Mouse (Mus musculus): ENCODE measurements around the gene Xrcc3. TPM values are rescaled to one million over a fixed set of nuclear protein-coding genes. Genes with fewer than 3 reads are reported as not detected.

Xrcc3 gene
- polyA plus RNA-seq (2015; fragmentation: Nextera tagmentation; extraction: Ambion mirVana): 3.5 and 5.0 TPM in 2 replicates

- peaks cover 64% of the 10 kb centered on the region for H3K4me1 ChIP-seq (ENCODE audit: control insufficient read depth, low read depth, low read length)
- no peaks in the 10 kb centered on the region for H3K9me3 ChIP-seq (replicated peaks; ENCODE audit: control insufficient read depth, low read length)
- peak within 1 kb of the TSS; percentile 83 for H3K9ac ChIP-seq (ENCODE audit: low read depth, low read length)
- H3K36me3 ChIP-seq (ENCODE audit: control insufficient read depth, insufficient read depth): 0 out of 2 replicates have a peak, but pooled peaks cover 6% of the 10 kb centered on the region
- peak within 1 kb of the TSS; percentile 86 for H3K4me3 ChIP-seq (ENCODE audit: low read depth, low read length)
- 0% methylated on average over 87 of the region's 87 CpGs for WGBS (ENCODE audit: insufficient replicate concordance)
- peak; percentile 93 for ATAC-seq (ENCODE audit: low read depth)
- H3K4me2 ChIP-seq (ENCODE audit: low read depth, low read length): peak within 1 kb of the TSS; percentile 87
- H3K27ac ChIP-seq (ENCODE audit: low read length): peak within 1 kb of the TSS; percentile 96
- no peaks in the 10 kb centered on the region for H3K27me3 ChIP-seq (ENCODE audit: control insufficient read depth, insufficient read depth, low read depth, low read length)
These were observed at the start of gene Xrcc3, which contains the start of gene Zfyve21 for GRCm38 (mm10) chr12:111813766-111814617. Gene Xrcc3, minus strand, starts transcription at chr12:111813873. Gene Zfyve21, plus strand, starts transcription at chr12:111814170.

- 71% methylated on average over 2 of the region's 2 CpGs for WGBS (ENCODE audit: insufficient replicate concordance)
- no peaks in the 10 kb centered on the region for H3K27me3 ChIP-seq (ENCODE audit: control insufficient read depth, insufficient read depth, low read depth, low read length)
These were observed 41.8 kb upstream of the Xrcc3 start for GRCm38 (mm10) chr12:111855448-111855847.

GRCm38 (mm10) chr12:111853546-111853945 lies 39.9 kb upstream of the Xrcc3 start:
- Histone ChIP-seq H3K9me3 (replicated peaks; ENCODE audit: control insufficient read depth, low read length) (no peaks in the 10 kb centered on the region), H3K9ac (ENCODE audit: low read depth, low read length) (no peak overlapping the region), H3K36me3 (ENCODE audit: control insufficient read depth, insufficient read depth) (no peaks in the 10 kb centered on the region), H3K27me3 (ENCODE audit: control insufficient read depth, insufficient read depth, low read depth, low read length) (no peaks in the 10 kb centered on the region), H3K4me1 (ENCODE audit: control insufficient read depth, low read depth, low read length) (no peaks in the 10 kb centered on the region; the same call in 1 of the 2 replicates), H3K4me2 (ENCODE audit: low read depth, low read length) (no peak overlapping the region), H3K4me3 (ENCODE audit: low read depth, low read length) (no peak overlapping the region), H3K27ac (ENCODE audit: low read length) (no peak overlapping the region)
- ATAC-seq (ENCODE audit: low read depth): no peak
- WGBS (ENCODE audit: insufficient replicate concordance): 56% methylated on average over 4 of the region's 4 CpGs

More at GRCm38 (mm10) chr12:111855448-111855847, 41.8 kb upstream of the Xrcc3 start:
- H3K4me1 ChIP-seq (ENCODE audit: control insufficient read depth, low read depth, low read length): no peaks in the 10 kb centered on the region
- H3K27ac ChIP-seq (ENCODE audit: low read length): no peak overlapping the region
- no peaks in the 10 kb centered on the region for H3K36me3 ChIP-seq (ENCODE audit: control insufficient read depth, insufficient read depth)
- no peak overlapping the region for H3K4me3 ChIP-seq (ENCODE audit: low read depth, low read length)
- no peak overlapping the region for H3K9ac ChIP-seq (ENCODE audit: low read depth, low read length)
- no peaks in the 10 kb centered on the region for H3K9me3 ChIP-seq (replicated peaks; ENCODE audit: control insufficient read depth, low read length)
- ATAC-seq (ENCODE audit: low read depth): no peak
- no peak overlapping the region for H3K4me2 ChIP-seq (ENCODE audit: low read depth, low read length)

GRCm38 (mm10) chr12:111853011-111853436 lies 39.4 kb upstream of the Xrcc3 start:
- H3K9me3 ChIP-seq (replicated peaks; ENCODE audit: control insufficient read depth, low read length): no peaks in the 10 kb centered on the region
- no peak overlapping the region for H3K27ac ChIP-seq (ENCODE audit: low read length)
- no peak for ATAC-seq (ENCODE audit: low read depth)
- H3K4me3 ChIP-seq (ENCODE audit: low read depth, low read length): no peak overlapping the region
- 59% methylated on average over 10 of the region's 10 CpGs for WGBS (ENCODE audit: insufficient replicate concordance)
- H3K9ac ChIP-seq (ENCODE audit: low read depth, low read length): no peak overlapping the region
- H3K4me1 ChIP-seq (ENCODE audit: control insufficient read depth, low read depth, low read length): no peaks in the 10 kb centered on the region; the same call in 1 of the 2 replicates
- H3K27me3 ChIP-seq (ENCODE audit: control insufficient read depth, insufficient read depth, low read depth, low read length): no peaks in the 10 kb centered on the region
- no peak overlapping the region for H3K4me2 ChIP-seq (ENCODE audit: low read depth, low read length)
- no peaks in the 10 kb centered on the region for H3K36me3 ChIP-seq (ENCODE audit: control insufficient read depth, insufficient read depth)

GRCm38 (mm10) chr12:111851745-111852144 lies 38.1 kb upstream of the Xrcc3 start:
- H3K9me3 ChIP-seq (replicated peaks; ENCODE audit: control insufficient read depth, low read length): no peaks in the 10 kb centered on the region
- 67% methylated on average over 5 of the region's 5 CpGs for WGBS (ENCODE audit: insufficient replicate concordance)
- H3K4me3 ChIP-seq (ENCODE audit: low read depth, low read length): no peak overlapping the region
- no peak overlapping the region for H3K4me2 ChIP-seq (ENCODE audit: low read depth, low read length)
- no peak for ATAC-seq (ENCODE audit: low read depth)
- H3K36me3 ChIP-seq (ENCODE audit: control insufficient read depth, insufficient read depth): no peaks in the 10 kb centered on the region
- no peak overlapping the region for H3K27ac ChIP-seq (ENCODE audit: low read length)
- H3K9ac ChIP-seq (ENCODE audit: low read depth, low read length): no peak overlapping the region
- no peaks in the 10 kb centered on the region for H3K27me3 ChIP-seq (ENCODE audit: control insufficient read depth, insufficient read depth, low read depth, low read length)
- H3K4me1 ChIP-seq (ENCODE audit: control insufficient read depth, low read depth, low read length): peaks cover under 1% of the 10 kb centered on the region; the same call in 1 of the 2 replicates

- ATAC-seq (ENCODE audit: low read depth): no peak
- no peak overlapping the region for H3K9ac ChIP-seq (ENCODE audit: low read depth, low read length)
- whole genome bisulfite sequencing (ENCODE audit: insufficient replicate concordance): 57% methylated on average over 2 of the region's 2 CpGs
- H3K4me3 ChIP-seq (ENCODE audit: low read depth, low read length): no peak overlapping the region
- no peaks in the 10 kb centered on the region for H3K9me3 ChIP-seq (replicated peaks; ENCODE audit: control insufficient read depth, low read length)
- H3K4me2 ChIP-seq (ENCODE audit: low read depth, low read length): no peak overlapping the region
- no peak overlapping the region for H3K27ac ChIP-seq (ENCODE audit: low read length)
- no peaks in the 10 kb centered on the region for H3K27me3 ChIP-seq (ENCODE audit: control insufficient read depth, insufficient read depth, low read depth, low read length)
- no peaks in the 10 kb centered on the region for H3K36me3 ChIP-seq (ENCODE audit: control insufficient read depth, insufficient read depth)
- H3K4me1 ChIP-seq (ENCODE audit: control insufficient read depth, low read depth, low read length): peaks cover 2% of the 10 kb centered on the region; the same call in 1 of the 2 replicates
These were observed 37.6 kb upstream of the Xrcc3 start for GRCm38 (mm10) chr12:111851235-111851634.

GRCm38 (mm10) chr12:111848300-111848798 lies 34.7 kb upstream of the Xrcc3 start:
- no peaks in the 10 kb centered on the region for H3K9me3 ChIP-seq (replicated peaks; ENCODE audit: control insufficient read depth, low read length)
- no peak overlapping the region for H3K27ac ChIP-seq (ENCODE audit: low read length)
- whole genome bisulfite sequencing (ENCODE audit: insufficient replicate concordance): 81% methylated on average over 9 of the region's 9 CpGs

GRCm38 (mm10) chr12:111846815-111847214 lies 33.1 kb upstream of the Xrcc3 start:
- H3K9me3 ChIP-seq (replicated peaks; ENCODE audit: control insufficient read depth, low read length): no peaks in the 10 kb centered on the region
- ATAC-seq (ENCODE audit: low read depth): no peak
- no peak overlapping the region for H3K4me3 ChIP-seq (ENCODE audit: low read depth, low read length)
- no peak overlapping the region for H3K27ac ChIP-seq (ENCODE audit: low read length)
- no peaks in the 10 kb centered on the region for H3K27me3 ChIP-seq (ENCODE audit: control insufficient read depth, insufficient read depth, low read depth, low read length)
- no peaks in the 10 kb centered on the region for H3K36me3 ChIP-seq (ENCODE audit: control insufficient read depth, insufficient read depth)
- 73% methylated on average over 10 of the region's 10 CpGs for WGBS (ENCODE audit: insufficient replicate concordance)
- H3K4me2 ChIP-seq (ENCODE audit: low read depth, low read length): no peak overlapping the region
- H3K4me1 ChIP-seq (ENCODE audit: control insufficient read depth, low read depth, low read length): peaks cover 5% of the 10 kb centered on the region; the same call in 1 of the 2 replicates
- H3K9ac ChIP-seq (ENCODE audit: low read depth, low read length): no peak overlapping the region

More at GRCm38 (mm10) chr12:111848300-111848798, 34.7 kb upstream of the Xrcc3 start:
- Histone ChIP-seq H3K9ac (ENCODE audit: low read depth, low read length) (no peak overlapping the region), H3K27me3 (ENCODE audit: control insufficient read depth, insufficient read depth, low read depth, low read length) (no peaks in the 10 kb centered on the region), H3K36me3 (ENCODE audit: control insufficient read depth, insufficient read depth) (no peaks in the 10 kb centered on the region), H3K4me1 (ENCODE audit: control insufficient read depth, low read depth, low read length) (peaks cover 2% of the 10 kb centered on the region; the same call in 1 of the 2 replicates), H3K4me3 (ENCODE audit: low read depth, low read length) (no peak overlapping the region), H3K4me2 (ENCODE audit: low read depth, low read length) (no peak overlapping the region)
- ATAC-seq (ENCODE audit: low read depth): 0 out of 2 replicates have a peak, but pooled peaks have one; percentile 16

GRCm38 (mm10) chr12:111845953-111846352 lies 32.3 kb upstream of the Xrcc3 start:
- H3K27me3 ChIP-seq (ENCODE audit: control insufficient read depth, insufficient read depth, low read depth, low read length): no peaks in the 10 kb centered on the region
- H3K9me3 ChIP-seq (replicated peaks; ENCODE audit: control insufficient read depth, low read length): no peaks in the 10 kb centered on the region
- 74% methylated on average over 4 of the region's 4 CpGs for WGBS (ENCODE audit: insufficient replicate concordance)
- H3K4me2 ChIP-seq (ENCODE audit: low read depth, low read length): no peak overlapping the region
- no peaks in the 10 kb centered on the region for H3K36me3 ChIP-seq (ENCODE audit: control insufficient read depth, insufficient read depth)
- H3K4me3 ChIP-seq (ENCODE audit: low read depth, low read length): no peak overlapping the region
- no peak overlapping the region for H3K27ac ChIP-seq (ENCODE audit: low read length)
- no peak overlapping the region for H3K9ac ChIP-seq (ENCODE audit: low read depth, low read length)
- no peak for ATAC-seq (ENCODE audit: low read depth)
- peaks cover 5% of the 10 kb centered on the region; the same call in 1 of the 2 replicates for H3K4me1 ChIP-seq (ENCODE audit: control insufficient read depth, low read depth, low read length)

All from liver, embryonic 16.5 days (tissue).